Mouse (Mus musculus): ENCODE data around the gene Xpnpep1.

Xpnpep1 gene

GRCm38 (mm10) chr19:53032647-53033046, 7.4 kb downstream of the Xpnpep1 start:
- no peak for DNase-seq (ENCODE audit: low spot score in 2 of 2)

DNA sequence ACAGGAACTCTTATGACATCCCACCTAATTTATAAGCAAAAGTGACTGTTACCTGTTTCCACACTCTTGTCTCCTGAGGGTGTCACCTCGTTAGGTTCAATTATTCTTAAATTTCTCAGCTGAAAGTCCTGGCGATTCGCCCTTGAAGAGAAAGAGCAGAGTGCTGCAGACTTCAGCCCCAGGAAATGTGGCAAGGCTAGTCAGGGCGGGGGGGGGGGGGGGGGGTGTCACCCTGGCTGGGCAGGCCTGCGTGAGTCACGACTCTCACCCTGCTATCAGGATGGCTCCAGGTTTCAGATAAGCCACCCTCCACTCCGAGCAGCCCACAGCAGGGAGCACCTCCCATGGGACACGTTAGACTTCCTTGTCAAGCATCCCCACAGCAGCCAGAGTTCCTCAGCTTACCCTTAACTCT, 8.1 kb downstream of the Xpnpep1 start:
- DNase-seq (ENCODE audit: low spot score in 2 of 2): no peak

GRCm38 (mm10) chr19:53030279-53030678, 9.7 kb downstream of the Xpnpep1 start:
- no peak for DNase-seq (ENCODE audit: low spot score in 2 of 2)

DNA sequence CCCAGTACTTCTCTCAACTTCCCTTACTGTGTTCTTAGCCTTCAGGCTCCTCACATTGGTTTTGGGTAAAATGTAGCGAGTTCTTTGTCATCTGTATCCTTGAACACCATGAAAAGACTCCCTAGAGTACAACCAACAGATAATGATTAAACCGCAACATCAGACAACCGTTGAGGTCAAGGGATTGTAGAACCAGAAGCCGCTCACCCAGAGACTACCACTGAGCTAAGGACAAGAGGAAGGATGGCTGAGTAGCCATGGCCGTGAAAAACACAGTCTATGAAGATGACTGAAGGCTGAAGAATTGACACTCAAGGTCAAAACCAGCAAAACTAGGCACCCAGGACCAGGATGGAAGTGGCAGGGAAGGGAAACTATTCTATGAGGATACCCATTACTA, 10.3 kb downstream of the Xpnpep1 start:
- no peak for DNase-seq (ENCODE audit: low spot score in 2 of 2)

DNA sequence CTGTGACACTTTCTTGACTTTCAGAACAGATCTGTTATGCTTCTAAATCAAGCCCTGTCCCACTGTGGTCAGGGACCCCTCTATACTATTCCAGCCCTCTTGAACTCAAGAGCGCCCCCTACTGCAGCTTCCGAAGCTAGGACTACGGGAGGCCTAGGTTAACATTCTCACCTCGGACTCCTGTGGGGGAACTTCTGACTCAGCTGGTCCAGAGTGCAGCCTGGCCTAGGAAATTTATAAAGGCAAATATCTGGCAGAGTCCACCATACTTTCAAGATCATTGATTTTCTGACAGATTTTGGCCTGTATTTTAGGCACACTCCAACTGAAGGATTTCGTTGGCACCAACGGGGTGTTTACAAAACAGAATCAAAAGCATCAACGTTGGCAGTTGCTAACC, 11.0 kb downstream of the Xpnpep1 start:
- no peak for DNase-seq (ENCODE audit: low spot score in 2 of 2)

DNA sequence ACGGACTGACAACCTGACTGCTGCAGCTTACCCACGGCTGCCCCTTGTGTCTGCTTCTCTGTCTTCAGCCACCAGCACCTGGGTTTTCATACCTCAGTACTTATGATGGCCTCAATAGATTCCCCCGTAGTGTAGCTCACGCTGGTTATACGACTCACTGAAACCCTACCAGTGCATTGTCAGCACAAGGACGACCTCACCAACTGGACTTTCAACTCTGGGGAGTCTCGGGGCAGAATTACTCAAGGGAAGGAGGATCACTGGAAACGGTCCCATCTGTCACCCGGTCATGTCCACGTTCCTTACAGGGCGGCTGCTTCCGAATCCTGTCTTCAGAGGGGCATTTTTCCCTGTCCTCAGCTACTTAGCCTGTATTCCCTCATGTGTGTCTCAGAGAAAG, 11.8 kb downstream of the Xpnpep1 start:
- DNase-seq (ENCODE audit: low spot score in 2 of 2): no peak

DNA sequence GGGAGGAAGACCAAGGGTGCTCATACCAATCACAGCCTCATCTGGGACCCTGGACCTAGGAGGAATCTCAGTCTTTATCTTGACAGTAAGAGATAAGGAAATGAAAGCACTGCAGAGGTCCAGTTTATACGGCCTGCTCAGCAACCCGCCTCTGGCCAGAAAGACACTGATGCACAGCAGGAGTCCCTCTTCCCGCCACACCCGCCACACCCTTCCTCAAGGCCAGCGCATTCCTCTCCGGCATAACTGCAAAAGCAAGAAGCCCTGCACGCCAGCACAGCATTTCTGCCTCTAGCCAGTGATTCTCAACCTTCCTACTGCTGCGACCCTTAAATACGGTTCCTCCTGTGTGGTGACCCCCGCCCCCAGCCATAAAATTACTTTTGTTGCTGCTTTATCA, 16.8 kb downstream of the Xpnpep1 start:
- no peak for DNase-seq (ENCODE audit: low spot score in 2 of 2)

DNA sequence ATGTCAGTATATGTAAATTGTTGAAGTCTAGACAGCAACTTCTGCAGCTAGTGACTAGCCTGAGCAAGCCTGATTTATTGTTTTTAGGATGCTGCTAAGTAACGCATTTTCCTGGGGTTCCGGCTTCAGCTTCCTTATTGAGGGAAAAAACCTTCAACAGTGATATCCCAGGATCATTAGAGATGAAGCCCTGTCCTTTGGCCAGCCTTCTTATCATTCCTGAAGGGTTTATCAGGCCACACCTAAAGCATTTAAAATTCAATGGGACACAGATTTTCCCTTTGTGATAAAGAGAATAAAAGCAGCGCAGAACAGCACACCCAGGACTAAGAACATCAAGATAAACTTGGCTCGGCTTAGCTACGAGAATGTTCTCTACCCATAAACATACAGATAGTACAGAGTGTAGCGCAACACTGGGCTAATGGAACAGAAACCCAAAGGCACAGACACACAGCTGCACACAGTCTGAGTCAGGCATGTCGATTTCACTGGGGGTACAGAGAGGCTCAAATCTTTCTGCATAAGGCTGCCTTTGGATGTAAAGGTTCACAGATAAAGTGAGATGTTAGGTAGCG, 17.9 kb downstream of the Xpnpep1 start:
- no peak for DNase-seq (ENCODE audit: low spot score in 2 of 2)

GRCm38 (mm10) chr19:53021537-53021936, 18.5 kb downstream of the Xpnpep1 start:
- DNase-seq (ENCODE audit: low spot score in 2 of 2): no peak

DNA sequence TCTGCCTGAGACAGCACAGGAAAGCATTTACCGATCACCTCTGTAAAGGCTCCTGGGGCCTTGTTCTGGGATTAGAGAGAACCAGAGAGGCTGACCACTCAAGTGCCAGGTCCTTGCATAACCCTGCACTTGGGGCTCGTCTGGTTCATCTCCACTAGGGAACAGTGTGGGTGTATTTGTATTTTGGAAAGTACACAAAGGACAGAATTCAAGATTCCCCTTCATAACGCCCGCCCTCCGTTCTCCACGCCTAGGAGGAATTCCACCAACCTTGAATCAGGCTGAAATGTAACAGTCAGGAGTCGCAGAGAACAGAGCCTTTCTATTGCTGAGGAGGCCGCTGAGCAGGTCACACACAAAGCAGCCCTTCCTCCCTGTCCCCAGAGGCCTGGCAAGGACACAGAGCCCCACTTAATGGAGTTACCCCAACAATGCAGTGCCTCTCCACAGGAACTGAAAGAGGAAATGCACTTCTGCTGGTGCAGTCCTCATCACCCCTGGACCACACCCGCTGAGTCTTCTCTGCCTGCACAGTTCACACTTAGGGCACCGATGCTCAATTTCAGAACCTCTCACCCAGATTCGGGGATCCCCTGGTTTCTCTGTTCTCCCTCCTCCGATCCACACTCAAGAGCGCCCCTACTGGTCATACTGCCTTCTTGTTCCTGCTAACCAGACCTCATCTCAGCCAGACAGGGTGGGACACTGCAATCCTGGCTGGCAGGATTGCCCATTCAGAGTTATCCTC, 20.1 kb downstream of the Xpnpep1 start:
- no peak for DNase-seq (ENCODE audit: low spot score in 2 of 2)

GRCm38 (mm10) chr19:53017954-53018353, 22.1 kb downstream of the Xpnpep1 start:
- DNase-seq (ENCODE audit: low spot score in 2 of 2): no peak

DNA sequence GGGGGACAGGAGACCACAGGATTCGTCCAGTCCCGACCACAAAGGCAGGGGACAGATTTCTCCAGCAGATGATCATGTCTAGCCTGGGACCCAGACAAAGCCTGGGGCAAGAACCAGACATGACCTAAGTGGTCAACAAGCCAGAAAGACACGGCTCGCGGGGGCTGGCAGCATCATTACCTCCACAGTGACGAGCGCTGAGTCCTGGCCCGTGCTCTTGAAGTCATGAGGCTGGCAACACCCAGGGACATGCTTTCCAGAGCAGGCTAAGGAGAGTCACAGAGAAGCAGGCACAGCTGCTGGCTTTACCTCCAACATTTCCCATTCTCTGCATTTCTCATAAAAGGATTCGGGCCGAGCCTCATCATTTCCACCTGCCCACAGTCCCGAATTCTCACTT, 22.8 kb downstream of the Xpnpep1 start:
- DNase-seq (ENCODE audit: low spot score in 2 of 2): no peak

DNA sequence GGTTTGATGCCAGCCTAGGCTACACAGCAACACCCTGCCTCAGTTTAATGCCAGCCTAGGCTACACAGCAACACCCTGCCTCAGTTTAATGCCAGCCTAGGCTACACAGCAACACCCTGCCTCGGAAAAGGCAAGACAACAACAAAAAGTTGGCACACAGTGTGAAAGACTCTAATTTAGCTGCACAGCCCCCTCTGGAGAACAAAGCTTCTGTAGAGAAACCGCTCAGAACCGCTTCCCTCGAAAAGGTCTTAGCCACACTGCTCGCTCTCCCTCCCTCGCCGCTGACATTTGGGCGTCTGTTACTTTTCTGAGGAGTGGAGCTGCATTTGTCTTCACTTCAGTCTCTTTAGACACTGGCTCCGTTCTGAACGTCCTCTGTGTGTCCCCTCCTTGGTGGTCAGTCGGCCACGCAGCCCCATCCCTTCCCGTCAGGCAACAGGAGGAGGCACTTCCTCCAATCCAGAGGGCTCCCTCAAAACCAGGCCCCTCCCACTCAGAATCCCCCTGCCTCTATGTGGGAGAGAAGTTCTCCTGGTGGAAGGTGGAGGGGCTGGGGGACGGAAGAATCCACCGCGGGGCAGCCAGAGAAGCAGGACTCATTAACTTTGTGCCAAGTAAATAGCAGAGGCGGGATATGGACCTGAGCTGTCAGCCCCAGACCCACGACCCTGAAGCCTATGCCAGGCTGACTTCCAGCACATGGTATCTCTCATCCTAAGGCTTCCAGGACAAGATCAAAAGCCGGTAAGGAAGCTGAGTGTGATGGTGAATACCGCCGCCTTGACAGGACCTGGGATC, 24.9 kb downstream of the Xpnpep1 start:
- no peak for DNase-seq (ENCODE audit: low spot score in 2 of 2)

- no peak for DNase-seq (ENCODE audit: low spot score in 2 of 2)
Observed at GRCm38 (mm10) chr19:53013744-53014143, 26.3 kb downstream of the Xpnpep1 start.

DNA sequence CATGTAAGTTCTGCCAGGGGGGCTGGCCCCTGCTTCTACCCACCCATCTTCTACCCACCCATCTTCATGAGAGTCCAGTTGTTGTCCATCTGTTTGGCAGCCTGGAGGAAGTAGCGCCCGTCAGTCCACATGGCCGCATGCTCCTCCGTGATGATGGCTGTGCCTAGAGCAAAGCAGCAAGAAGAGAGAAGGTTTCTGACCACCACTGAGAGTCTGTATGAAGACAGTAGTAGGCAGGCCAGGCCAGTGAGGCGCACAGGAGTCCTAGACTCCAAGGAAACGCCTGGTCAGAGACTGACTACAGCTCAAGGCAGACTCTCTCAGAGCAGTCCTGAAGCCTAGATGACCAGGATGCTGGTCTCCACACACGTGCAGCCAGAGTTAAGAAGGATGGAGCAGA, 26.7 kb downstream of the Xpnpep1 start:
- DNase-seq (ENCODE audit: low spot score in 2 of 2): no peak

- no peak for DNase-seq (ENCODE audit: low spot score in 2 of 2)
Observed at GRCm38 (mm10) chr19:53010941-53011340, 29.1 kb downstream of the Xpnpep1 start.

GRCm38 (mm10) chr19:53008921-53009320, 31.1 kb downstream of the Xpnpep1 start:
- no peak for DNase-seq (ENCODE audit: low spot score in 2 of 2)

- no peak for DNase-seq (ENCODE audit: low spot score in 2 of 2)
Observed at GRCm38 (mm10) chr19:53008020-53008705, 31.9 kb downstream of the Xpnpep1 start.

DNA sequence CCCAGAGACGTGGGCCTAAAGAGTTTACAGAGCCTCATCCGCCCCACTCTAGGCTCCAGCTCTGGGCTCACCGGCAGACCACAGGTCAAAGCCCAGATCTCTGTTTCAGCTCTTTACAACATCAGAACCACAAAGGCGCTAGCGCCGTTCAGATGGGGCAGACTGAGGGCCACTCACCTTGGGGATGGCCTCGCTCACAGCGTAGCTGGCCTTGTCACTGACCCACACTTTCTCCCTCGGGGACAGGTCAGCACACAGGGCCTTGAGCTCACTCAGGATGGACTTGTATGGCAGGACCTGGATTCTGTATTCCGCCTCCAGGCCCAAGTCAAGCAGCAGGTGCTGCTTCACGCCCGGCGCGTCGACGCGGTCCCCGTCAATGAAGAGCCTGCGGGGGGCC, 34.0 kb downstream of the Xpnpep1 start:
- DNase-seq (ENCODE audit: low spot score in 2 of 2): no peak

- DNase-seq (ENCODE audit: low spot score in 2 of 2): no peak
Observed at GRCm38 (mm10) chr19:53003554-53004365, 36.3 kb downstream of the Xpnpep1 start.

Data from urinary bladder, postnatal 4 days (tissue).